Mouse (Mus musculus) stomach, postnatal 0 days (tissue): ENCODE results near the gene Psmb3.

Experiments used
- CTCF ChIP-seq: IDR thresholded peaks from 2 replicates; pipeline ENCODE4 v1.5.1; 2016; ENCODE audit warnings: antibody characterized with exemption, low read depth, mild to moderate bottlenecking, moderate library complexity
- EP300 ChIP-seq: optimal IDR thresholded peaks from 2 replicates; pipeline ENCODE3; 2016; ENCODE audit warnings: antibody characterized with exemption

GRCm38 (mm10) chr11:97677381-97677780 lies 25.8 kb upstream of the Psmb3 start:
- TF ChIP-seq CTCF (no peak), EP300 (no peak)
